Mouse (Mus musculus) testis, adult 2 months (tissue): ENCODE measurements at regions not wholly inside any gene's neighbourhood (a gene's known extent, or its start where the extent isn't known, plus 50 kb on each side); places are given as distances from the start of the nearest gene placed in this dataset.

ENCODE experiments used
- H3K27ac ChIP-seq: fragments of 200-500 bp; 2 replicates; pipeline ENCODE4 v1.5.1; 2012; ENCODE audit warnings: low read depth, low read length; ENCODE audit not compliant: control insufficient read depth, insufficient read depth
- H3K27me3 ChIP-seq: fragments of 200-500 bp; 2 replicates; pipeline ENCODE4 v1.6.1; 2012; ENCODE audit warnings: mild to moderate bottlenecking, low read length, moderate library complexity; ENCODE audit not compliant: control insufficient read depth, insufficient read depth
- H3K36me3 ChIP-seq: fragments of 200-500 bp; 2 replicates; pipeline ENCODE4 v1.6.1; 2012; ENCODE audit warnings: mild to moderate bottlenecking, low read length; ENCODE audit not compliant: control insufficient read depth, insufficient read depth
- H3K4me1 ChIP-seq: fragments of 200-500 bp; 2 replicates; pipeline ENCODE4 v1.6.1; 2012; ENCODE audit warnings: low read length; ENCODE audit not compliant: control insufficient read depth, insufficient read depth
- H3K4me3 ChIP-seq: fragments of 200-500 bp; 2 replicates; pipeline ENCODE4 v1.5.1; 2012; ENCODE audit warnings: low read depth, mild to moderate bottlenecking, low read length, moderate library complexity, mixed read lengths; ENCODE audit not compliant: control insufficient read depth
- CTCF ChIP-seq: fragments of 200-500 bp; IDR thresholded peaks from 2 replicates; pipeline ENCODE4 v1.5.1; 2012; ENCODE audit warnings: low read depth, mild to moderate bottlenecking, inconsistent platforms, low read length, moderate library complexity; ENCODE audit not compliant: control insufficient read depth, insufficient read depth, insufficient replicate concordance
- POLR2A ChIP-seq: fragments of 200-500 bp; IDR thresholded peaks from 2 replicates; pipeline ENCODE4 v1.6.1; 2012; ENCODE audit warnings: low read depth, mild to moderate bottlenecking, inconsistent platforms, low read length, moderate library complexity; ENCODE audit not compliant: control insufficient read depth

GRCm38 (mm10) chr10:111724574-111725414 is 218.7 kb downstream of the Phlda1 start:
- Histone ChIP-seq H3K36me3 (no peaks in the 10 kb centered on the region), H3K4me1 (no peaks in the 10 kb centered on the region), H3K4me3 (no peak overlapping the region), H3K27ac (no peak overlapping the region), H3K27me3 (no peaks in the 10 kb centered on the region)
- no peak for TF ChIP-seq POLR2A
- TF ChIP-seq CTCF, result no peak

- no peak overlapping the region for H3K27ac ChIP-seq
- H3K4me1 ChIP-seq, result no peaks in the 10 kb centered on the region
- H3K27me3 ChIP-seq, result no peaks in the 10 kb centered on the region
- TF ChIP-seq POLR2A, result no peak
- no peak for TF ChIP-seq CTCF
- H3K4me3 ChIP-seq, result no peak overlapping the region
- no peaks in the 10 kb centered on the region for H3K36me3 ChIP-seq
Observed at GRCm38 (mm10) chr10:111736026-111736425, 229.9 kb downstream of the Phlda1 start.

DNA sequence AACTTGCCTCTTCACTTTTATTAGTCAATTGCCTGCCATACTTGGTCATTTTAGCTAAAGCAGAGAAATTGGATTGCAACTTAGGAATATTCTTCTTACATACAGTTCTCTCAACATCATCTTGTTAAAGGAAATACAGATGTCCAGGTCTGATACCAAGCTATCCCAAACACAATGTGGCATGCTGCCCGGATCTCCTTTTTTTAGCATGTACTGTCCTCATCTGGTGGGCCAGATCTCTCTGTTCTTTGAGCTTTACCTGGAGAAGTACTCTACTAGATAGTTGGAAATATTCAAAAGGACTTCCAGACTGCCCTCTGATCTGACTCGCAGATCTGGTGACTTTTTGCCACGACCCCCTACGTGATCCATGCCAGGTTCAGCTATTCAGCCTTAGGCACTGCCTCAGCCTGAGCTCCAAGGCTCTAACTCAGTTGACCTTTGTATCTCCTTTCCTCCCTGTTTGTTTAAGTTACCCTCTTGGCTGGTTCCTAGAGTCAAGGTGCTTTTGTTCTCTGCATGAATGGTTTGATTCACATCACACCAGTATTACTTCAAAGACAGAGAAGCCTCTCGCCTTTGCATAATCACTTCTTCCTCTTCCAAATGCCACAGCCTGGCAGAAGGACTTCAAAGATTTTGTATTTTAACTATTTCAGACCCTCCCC is 232.9 kb upstream of the Krr1 start:
- Histone ChIP-seq H3K36me3 (no peaks in the 10 kb centered on the region), H3K27ac (no peak overlapping the region), H3K27me3 (no peaks in the 10 kb centered on the region), H3K4me1 (no peaks in the 10 kb centered on the region), H3K4me3 (no peak overlapping the region)
- TF ChIP-seq CTCF (no peak), POLR2A (no peak)

DNA sequence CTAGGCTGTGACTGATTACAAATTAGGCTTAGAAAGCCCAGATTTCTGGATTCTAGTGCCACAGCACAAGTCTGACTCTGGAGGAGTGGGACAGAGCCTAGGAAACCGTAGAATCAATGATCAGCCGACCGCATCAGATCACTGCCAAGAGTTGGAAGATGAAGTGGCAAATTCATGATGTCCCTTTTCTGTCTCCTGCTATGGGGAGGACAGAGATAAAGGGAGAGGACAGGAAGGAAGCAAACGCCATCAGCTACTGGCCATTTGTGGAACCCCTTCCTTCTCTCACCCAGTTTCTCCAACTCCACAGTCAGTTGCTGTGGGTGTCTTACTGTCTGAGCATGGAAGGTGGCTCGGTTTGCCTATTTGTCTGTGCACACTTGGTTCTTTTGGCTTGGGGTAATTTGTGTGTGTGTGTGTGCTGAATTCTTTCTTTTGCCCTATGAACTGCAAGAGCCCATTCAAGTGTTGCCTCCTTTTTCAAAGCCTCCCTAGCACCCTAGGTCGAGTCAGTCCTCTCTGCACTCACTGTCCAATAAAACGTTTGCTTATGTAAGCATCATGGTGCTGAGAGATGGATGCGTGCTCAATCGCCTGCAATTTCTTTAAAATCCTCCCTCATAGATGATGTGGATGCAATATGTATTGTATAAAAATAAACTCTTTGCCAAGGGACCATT is 231.7 kb upstream of the Krr1 start:
- no peak overlapping the region for H3K27ac ChIP-seq

GRCm38 (mm10) chr10:111741301-111741945 is 231.0 kb upstream of the Krr1 start:
- Histone ChIP-seq H3K4me1 (no peaks in the 10 kb centered on the region), H3K36me3 (no peaks in the 10 kb centered on the region), H3K27ac (no peak overlapping the region), H3K27me3 (no peaks in the 10 kb centered on the region), H3K4me3 (no peak overlapping the region)
- TF ChIP-seq CTCF, result no peak
- no peak for TF ChIP-seq POLR2A

More for the DNA sequence above, 231.7 kb upstream of the Krr1 start:
- Histone ChIP-seq H3K36me3 (no peaks in the 10 kb centered on the region), H3K27me3 (no peaks in the 10 kb centered on the region), H3K4me3 (no peak overlapping the region), H3K4me1 (no peaks in the 10 kb centered on the region)
- TF ChIP-seq CTCF (no peak), POLR2A (no peak)

- H3K36me3 ChIP-seq, result no peaks in the 10 kb centered on the region
- H3K4me3 ChIP-seq, result no peak overlapping the region
- no peaks in the 10 kb centered on the region for H3K27me3 ChIP-seq
- no peaks in the 10 kb centered on the region for H3K4me1 ChIP-seq
- no peak overlapping the region for H3K27ac ChIP-seq
- TF ChIP-seq CTCF (no peak), POLR2A (no peak)
Observed at GRCm38 (mm10) chr10:111743291-111743690, 229.2 kb upstream of the Krr1 start.
